Mouse (Mus musculus): ENCODE data around the gene Gm21874. TPM values are rescaled to one million over a fixed set of nuclear protein-coding genes. Genes with fewer than 3 reads are reported as not detected.
"Not testable (repeated sequence)": the region's sequence is repeated elsewhere in the genome, so short reads cannot be mapped to it uniquely, and the experiment has no call there.

Gene Gm21874
- not detected for total RNA-seq (2021)
- long read RNA-seq, experiment 1, result 0 reads
- long read RNA-seq, experiment 2, result 0 reads

- DNase-seq (ENCODE audit: low spot score in 2 of 2), result not testable (repeated sequence)
These were observed at the start of gene Gm21874 for GRCm38 (mm10) chrY:9416048-9416447. TSS of gene Gm21874 (minus strand) at chrY:9416148.

Other genes with a start within 250 kb of the Gm21874 start
- gene Gm21721, start 214.0 kb downstream of the Gm21874 start, total RNA-seq (2021), result not detected
- not detected for gene Gm21812, start 69.0 kb downstream of the Gm21874 start, total RNA-seq (2021)

All from gastrocnemius, postnatal 4 days (tissue).